Mouse (Mus musculus) spleen, postnatal 14 days (tissue): ENCODE results near the gene Ubl4b.

Experiments used
- DNase-seq, 2 experiments: peaks; one replicate each; pipeline ENCODE4 v3.0.0; 2021 to 2022; ENCODE audit warnings: low spot score in 2 of 2

Ubl4b gene

GRCm38 (mm10) chr3:107524547-107524946, 30.3 kb downstream of the Ubl4b start:
- DNase-seq = no peak

GRCm38 (mm10) chr3:107520931-107521330, 33.9 kb downstream of the Ubl4b start:
- no peak for DNase-seq

- no peak for DNase-seq
Measured at GRCm38 (mm10) chr3:107517631-107518108, 37.2 kb downstream of the Ubl4b start, which contains the start of gene Slc6a17. Slc6a17 (minus strand) TSS chr3:107518018.

- DNase-seq = no peak
Measured at GRCm38 (mm10) chr3:107516776-107517630, 37.9 kb downstream of the Ubl4b start.

- DNase-seq = no peak
Measured at GRCm38 (mm10) chr3:107515989-107516388, 38.9 kb downstream of the Ubl4b start.

GRCm38 (mm10) chr3:107511416-107511815, 43.5 kb downstream of the Ubl4b start:
- DNase-seq = no peak

- no peak for DNase-seq
Measured at GRCm38 (mm10) chr3:107508696-107509095, 46.2 kb downstream of the Ubl4b start.

- no peak for DNase-seq
Measured at GRCm38 (mm10) chr3:107507966-107508365, 46.9 kb downstream of the Ubl4b start.

GRCm38 (mm10) chr3:107506531-107506930, 48.3 kb downstream of the Ubl4b start:
- no peak for DNase-seq

- DNase-seq = no peak
Measured at GRCm38 (mm10) chr3:107505464-107506367, 49.2 kb downstream of the Ubl4b start.

GRCm38 (mm10) chr3:107504542-107504941, 50.3 kb downstream of the Ubl4b start:
- DNase-seq = no peak

GRCm38 (mm10) chr3:107503716-107504115, 51.2 kb downstream of the Ubl4b start:
- DNase-seq = no peak
